Mouse (Mus musculus) intestine, embryonic 16.5 days (tissue): ENCODE measurements at regions not wholly inside any gene's neighbourhood (a gene's known extent, or its start where the extent isn't known, plus 50 kb on each side); places are given as distances from the start of the nearest gene placed in this dataset.

ENCODE experiments used
- ATAC-seq: fragments of 200-750 bp; cut with Nextera tagmentation; 2 replicates; pipeline ENCODE4 v1.8.0; 2017; ENCODE audit warnings: moderate TSS enrichment, moderate library complexity
- H3K27ac ChIP-seq: fragments of 300-500 bp; sonication (generic); 2 replicates; pipeline ENCODE4 v1.5.1; 2014; ENCODE audit warnings: mild to moderate bottlenecking, low read length
- H3K27me3 ChIP-seq: fragments of 300-500 bp; sonication (generic); replicated peaks from 2 replicates; pipeline ENCODE4 v1.6.1; 2014; ENCODE audit warnings: low read length, control low read depth, mixed read lengths; ENCODE audit not compliant: control insufficient read depth, insufficient read depth
- H3K36me3 ChIP-seq: fragments of 300-500 bp; sonication (generic); 2 replicates; pipeline ENCODE4 v1.6.1; 2014; ENCODE audit warnings: low read length, control low read depth; ENCODE audit not compliant: control insufficient read depth, insufficient read depth
- H3K4me1 ChIP-seq: fragments of 300-500 bp; sonication (generic); 2 replicates; pipeline ENCODE4 v1.6.1; 2014; ENCODE audit warnings: low read length, control low read depth, mixed read lengths; ENCODE audit not compliant: control insufficient read depth, insufficient read depth
- H3K4me2 ChIP-seq: fragments of 300-500 bp; sonication (generic); 2 replicates; pipeline ENCODE4 v1.6.1; 2014; ENCODE audit warnings: low read depth, low read length, control low read depth
- H3K4me3 ChIP-seq: fragments of 300-500 bp; sonication (generic); 2 replicates; pipeline ENCODE4 v1.5.1; 2014; ENCODE audit warnings: mild to moderate bottlenecking, low read length
- H3K9ac ChIP-seq: fragments of 300-500 bp; sonication (generic); 2 replicates; pipeline ENCODE4 v1.6.1; 2014; ENCODE audit warnings: low read depth, low read length
- H3K9me3 ChIP-seq: fragments of 300-500 bp; sonication (generic); 2 replicates; pipeline ENCODE4 v1.6.1; 2016; ENCODE audit warnings: low read length, control low read depth; ENCODE audit not compliant: control insufficient read depth
- WGBS: fragments of 180-500 bp; shearing (Covaris S2); extraction: QIAGEN DNeasy Blood & Tissue Kit; methylation state at CpG from one replicate; pipeline ENCODE4 v1.1.7; 2014; 5-methylcytosine and 5-hydroxymethylcytosine counted together

- no peaks in the 10 kb centered on the region for H3K9me3 ChIP-seq
- peak overlapping the region; percentile 58 for H3K27ac ChIP-seq
- 33% methylated on average over 17 of the region's 18 CpGs for WGBS
- no peak overlapping the region; the same call in 1 of the 2 replicates for H3K4me2 ChIP-seq
- ATAC-seq, result peak; percentile 14; the same call in 1 of the 2 replicates
- H3K27me3 ChIP-seq, result no peaks in the 10 kb centered on the region
- no peak overlapping the region for H3K4me3 ChIP-seq
- peaks cover 35% of the 10 kb centered on the region for H3K4me1 ChIP-seq
- no peak overlapping the region for H3K9ac ChIP-seq
- H3K36me3 ChIP-seq, result no peaks in the 10 kb centered on the region
Observed at GRCm38 (mm10) chr14:76695691-76696355, 139.1 kb upstream of the Serp2 start.

DNA sequence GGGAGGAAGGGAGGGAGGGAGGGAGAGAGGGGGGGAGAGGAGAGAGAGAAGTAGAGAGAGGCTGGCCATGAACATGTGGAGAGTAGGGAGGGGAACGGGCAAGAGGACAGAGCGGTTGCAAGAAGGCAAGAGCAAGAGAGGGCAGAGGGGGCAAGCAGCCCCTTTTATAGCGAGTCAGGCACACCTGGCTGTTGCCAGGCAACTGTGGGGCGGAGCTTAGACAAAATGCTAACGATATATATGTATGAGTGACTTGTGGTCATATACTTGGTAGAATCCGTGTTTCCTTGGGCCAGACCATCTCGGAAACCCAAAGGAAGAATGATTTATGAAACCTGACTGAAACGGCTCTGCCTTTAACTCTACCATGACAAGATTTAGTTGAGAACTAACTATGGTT lies 138.2 kb upstream of the Serp2 start:
- Histone ChIP-seq H3K4me2 (no peak overlapping the region), H3K27me3 (no peaks in the 10 kb centered on the region), H3K36me3 (no peaks in the 10 kb centered on the region), H3K9me3 (no peaks in the 10 kb centered on the region), H3K4me3 (no peak overlapping the region), H3K4me1 (peaks cover 35% of the 10 kb centered on the region), H3K27ac (0 out of 2 replicates have a peak overlapping the region, but pooled peaks have one; percentile 58), H3K9ac (no peak overlapping the region)
- ATAC-seq, result no peak
- WGBS, result 68% methylated on average over 8 of the region's 8 CpGs

DNA sequence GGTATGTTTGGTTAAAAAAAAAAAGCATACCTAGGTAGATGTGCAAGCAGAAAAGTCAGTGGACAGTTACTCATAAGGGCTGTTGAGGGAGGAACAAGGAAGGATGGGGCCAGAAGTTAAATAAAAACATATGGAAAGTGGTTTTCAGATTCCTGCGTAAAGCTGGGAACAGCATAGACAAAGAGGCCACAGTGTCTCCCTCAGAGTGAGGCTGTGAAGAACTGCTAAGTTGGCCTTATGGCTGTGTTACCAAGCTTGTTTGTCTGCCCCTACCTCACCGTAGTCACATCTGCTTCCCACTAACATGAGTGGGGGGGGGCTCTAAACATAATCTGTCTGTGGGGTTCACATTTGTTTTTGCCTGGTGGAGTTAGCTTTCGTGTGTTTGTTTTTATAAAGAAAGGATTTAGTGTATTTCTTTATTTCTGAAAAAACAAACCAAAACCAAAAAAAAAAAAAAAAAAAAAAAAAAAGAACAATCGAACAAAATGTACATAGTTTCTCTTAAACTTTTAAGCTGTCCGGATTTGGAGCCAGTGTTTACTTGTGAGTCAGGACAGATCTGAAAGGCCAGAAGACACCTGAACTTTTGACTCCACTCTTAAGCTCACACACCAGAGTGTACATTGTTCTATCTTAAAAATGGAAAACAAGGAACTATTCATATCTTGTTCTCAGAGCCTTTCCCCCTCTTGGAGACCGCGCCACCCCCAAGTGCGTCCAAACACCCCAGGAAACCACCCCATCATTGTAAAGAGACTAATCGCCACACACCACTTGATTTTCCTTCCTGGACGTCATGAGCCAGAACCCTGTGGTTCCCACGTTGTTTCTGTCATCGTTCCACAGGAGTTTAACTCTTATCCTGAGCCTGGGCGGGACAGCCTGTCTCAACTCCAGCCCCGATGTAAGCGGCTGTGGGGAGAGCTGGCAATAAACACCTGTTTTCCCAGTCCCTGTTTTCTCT lies 136.9 kb upstream of the Serp2 start:
- Histone ChIP-seq H3K9me3 (no peaks in the 10 kb centered on the region), H3K36me3 (no peaks in the 10 kb centered on the region), H3K9ac (no peak overlapping the region), H3K4me3 (no peak overlapping the region), H3K4me2 (no peak overlapping the region), H3K27ac (0 out of 2 replicates have a peak overlapping the region, but pooled peaks have one; percentile 49), H3K4me1 (peaks cover 27% of the 10 kb centered on the region), H3K27me3 (no peaks in the 10 kb centered on the region)
- ATAC-seq, result no peak
- WGBS, result 37% methylated on average over 15 of the region's 15 CpGs

DNA sequence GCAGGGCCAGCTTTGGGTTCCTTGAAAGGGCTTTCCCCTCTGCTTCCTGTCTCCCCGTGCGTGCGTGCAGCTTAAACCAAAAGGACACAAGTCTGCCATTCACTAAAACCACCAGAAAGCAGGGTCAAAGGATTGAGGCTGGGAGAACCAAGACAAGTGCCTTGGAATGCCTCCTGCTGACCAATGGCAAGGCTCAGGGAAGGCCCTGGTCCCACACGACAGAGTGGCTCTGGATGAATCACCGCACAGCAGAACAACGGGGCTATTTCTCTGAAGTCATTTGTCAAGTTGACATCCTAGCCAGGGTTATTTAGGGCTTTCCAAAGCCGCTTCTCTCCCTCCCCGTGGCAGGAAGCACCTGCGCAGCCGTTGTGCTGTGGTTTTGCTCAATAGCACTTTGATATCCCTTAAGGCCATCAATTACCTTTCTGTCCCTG lies 131.3 kb upstream of the Serp2 start:
- no peaks in the 10 kb centered on the region for H3K27me3 ChIP-seq
- H3K9ac ChIP-seq, result no peak overlapping the region; the same call in 1 of the 2 replicates

GRCm38 (mm10) chr14:76686762-76687453 lies 130.2 kb upstream of the Serp2 start:
- Histone ChIP-seq H3K9me3 (no peaks in the 10 kb centered on the region), H3K9ac (no peak overlapping the region), H3K27me3 (no peaks in the 10 kb centered on the region), H3K27ac (no peak overlapping the region), H3K36me3 (no peaks in the 10 kb centered on the region), H3K4me2 (no peak overlapping the region), H3K4me1 (peaks cover 13% of the 10 kb centered on the region), H3K4me3 (no peak overlapping the region)
- WGBS, result 33% methylated on average over 9 of the region's 9 CpGs
- peak; percentile 50 for ATAC-seq

More for the DNA sequence above, 131.3 kb upstream of the Serp2 start:
- Histone ChIP-seq H3K4me2 (no peak overlapping the region), H3K27ac (no peak overlapping the region), H3K9me3 (no peaks in the 10 kb centered on the region), H3K4me3 (no peak overlapping the region), H3K4me1 (peaks cover 14% of the 10 kb centered on the region), H3K36me3 (no peaks in the 10 kb centered on the region)
- 23% methylated on average over 10 of the region's 10 CpGs for WGBS
- peak; percentile 45; the same call in 1 of the 2 replicates for ATAC-seq

- H3K4me3 ChIP-seq, result no peak overlapping the region
- no peaks in the 10 kb centered on the region for H3K27me3 ChIP-seq
- H3K4me2 ChIP-seq, result no peak overlapping the region
- no peaks in the 10 kb centered on the region for H3K36me3 ChIP-seq
- no peak overlapping the region for H3K9ac ChIP-seq
- H3K9me3 ChIP-seq, result no peaks in the 10 kb centered on the region
- no peak for ATAC-seq
- H3K27ac ChIP-seq, result no peak overlapping the region
- peaks cover 19% of the 10 kb centered on the region for H3K4me1 ChIP-seq
- 79% methylated on average over 17 of the region's 17 CpGs for WGBS
Observed at GRCm38 (mm10) chr14:76685830-76686761, 129.4 kb upstream of the Serp2 start.

- Histone ChIP-seq H3K4me2 (no peak overlapping the region), H3K27me3 (no peaks in the 10 kb centered on the region), H3K36me3 (no peaks in the 10 kb centered on the region), H3K27ac (no peak overlapping the region), H3K9me3 (no peaks in the 10 kb centered on the region), H3K4me1 (peaks cover 24% of the 10 kb centered on the region), H3K9ac (no peak overlapping the region), H3K4me3 (no peak overlapping the region)
- 48% methylated on average over 2 of the region's 2 CpGs for WGBS
- no peak for ATAC-seq
Observed at GRCm38 (mm10) chr14:76684327-76684726, 127.6 kb upstream of the Serp2 start.

DNA sequence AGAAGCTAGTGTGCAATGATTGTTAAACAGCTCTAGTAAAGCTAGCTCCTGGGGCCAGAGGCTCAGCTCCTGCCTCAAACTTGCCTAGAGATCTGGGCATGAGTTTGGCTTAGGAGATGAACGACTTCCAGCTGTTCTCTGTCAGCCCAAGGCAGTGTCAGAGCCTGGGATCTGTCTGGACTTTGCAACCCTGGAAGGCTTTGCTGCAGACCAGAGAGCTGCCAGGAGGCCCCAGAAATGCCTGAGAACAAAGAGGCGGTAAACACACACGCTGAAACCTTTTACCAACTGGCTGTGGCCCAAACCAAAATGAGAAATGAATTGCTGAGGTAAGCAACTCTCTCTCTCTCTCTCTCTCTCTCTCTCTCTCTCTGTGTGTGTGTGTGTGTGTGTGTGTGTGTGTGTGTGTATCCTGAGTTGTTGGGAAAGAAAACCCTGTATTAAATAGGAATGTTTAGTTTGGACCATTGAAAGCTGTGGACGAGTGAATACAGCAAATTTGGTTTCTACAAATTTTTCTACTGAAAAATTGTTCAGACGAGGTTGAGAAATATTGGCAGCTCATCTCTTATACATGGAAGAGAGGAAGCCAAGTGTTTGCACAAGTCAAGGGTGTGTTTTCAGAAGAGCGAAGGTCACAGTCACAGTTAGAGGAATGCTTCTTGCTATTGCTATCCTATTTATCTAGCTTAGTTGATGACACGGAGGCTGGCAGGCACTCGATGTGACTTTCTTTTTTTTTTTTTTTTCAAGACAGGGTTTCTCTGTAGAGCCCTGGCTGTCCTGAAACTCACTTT lies 125.1 kb upstream of the Serp2 start:
- Histone ChIP-seq H3K27ac (peak overlapping the region; percentile 89), H3K4me1 (peaks cover 12% of the 10 kb centered on the region), H3K9ac (peak overlapping the region; percentile 30; the same call in 1 of the 2 replicates), H3K9me3 (no peaks in the 10 kb centered on the region), H3K27me3 (no peaks in the 10 kb centered on the region), H3K36me3 (no peaks in the 10 kb centered on the region), H3K4me2 (peak overlapping the region; percentile 20), H3K4me3 (no peak overlapping the region)
- 14% methylated on average over 8 of the region's 8 CpGs for WGBS
- ATAC-seq, result peak; percentile 93
